Mouse (Mus musculus) adipocyte (in vitro differentiated cells): ENCODE data around the gene Tada1.
A peak's percentile ranks its signal among the peaks of the same experiment; 100 is the strongest.

ENCODE experiments used
- DNase-seq: peaks from one replicate; pipeline ENCODE4 v3.0.0-alpha.2; 2016; ENCODE audit warnings: low spot score

Gene Tada1

DNA sequence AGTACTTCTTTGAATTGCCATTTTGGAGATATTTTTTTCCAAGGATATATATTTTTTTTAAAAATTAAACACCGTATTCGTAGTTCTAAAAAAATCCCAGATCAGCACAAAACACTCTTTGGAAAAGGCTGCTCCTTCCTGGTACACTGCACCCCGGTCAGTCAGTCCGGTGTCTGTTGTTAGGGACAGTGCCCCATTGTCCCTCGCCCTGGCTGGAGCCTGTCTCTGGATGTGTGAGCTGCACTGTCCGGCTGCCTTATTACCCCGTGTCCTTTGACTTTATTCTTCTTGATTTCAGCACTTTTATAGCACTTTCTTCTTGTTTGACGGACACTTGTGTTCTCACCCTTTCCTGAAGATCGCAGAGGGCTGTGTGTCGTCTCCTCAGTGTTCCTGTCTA, 5.7 kb downstream of the Tada1 start:
- no peak for DNase-seq

- DNase-seq = no peak
Observed at GRCm38 (mm10) chr1:166385431-166385830, 6.5 kb downstream of the Tada1 start.

DNA sequence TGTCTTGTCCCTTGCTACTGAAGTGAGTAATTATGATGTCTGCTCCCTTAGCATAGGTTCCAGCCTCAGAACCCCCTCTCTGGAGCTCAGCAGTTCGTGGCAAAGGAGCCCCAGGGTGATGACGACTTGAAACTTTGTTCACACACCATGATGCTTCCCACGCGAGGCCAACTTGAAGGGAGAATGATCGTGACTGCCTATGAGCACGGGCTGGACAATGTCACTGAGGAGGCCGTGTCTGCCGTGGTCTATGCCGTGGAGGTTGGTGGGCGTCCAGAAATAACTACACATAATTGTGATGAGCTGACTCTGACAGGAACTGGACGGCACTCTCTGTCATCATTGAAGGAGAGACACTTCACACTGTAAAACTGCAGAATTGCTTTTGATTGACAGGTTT, 9.6 kb downstream of the Tada1 start:
- DNase-seq = no peak

- DNase-seq = no peak
Observed at GRCm38 (mm10) chr1:166389406-166390125, 10.7 kb downstream of the Tada1 start.

- no peak for DNase-seq
Observed at GRCm38 (mm10) chr1:166391671-166392070, 12.8 kb downstream of the Tada1 start.

GRCm38 (mm10) chr1:166394770-166395169, 15.9 kb downstream of the Tada1 start:
- DNase-seq = no peak

- no peak for DNase-seq
Observed at GRCm38 (mm10) chr1:166395661-166396060, 16.8 kb downstream of the Tada1 start.

- DNase-seq = no peak
Observed at GRCm38 (mm10) chr1:166396381-166396780, 17.5 kb downstream of the Tada1 start.

- no peak for DNase-seq
Observed at GRCm38 (mm10) chr1:166401455-166401854, 22.6 kb downstream of the Tada1 start.

DNA sequence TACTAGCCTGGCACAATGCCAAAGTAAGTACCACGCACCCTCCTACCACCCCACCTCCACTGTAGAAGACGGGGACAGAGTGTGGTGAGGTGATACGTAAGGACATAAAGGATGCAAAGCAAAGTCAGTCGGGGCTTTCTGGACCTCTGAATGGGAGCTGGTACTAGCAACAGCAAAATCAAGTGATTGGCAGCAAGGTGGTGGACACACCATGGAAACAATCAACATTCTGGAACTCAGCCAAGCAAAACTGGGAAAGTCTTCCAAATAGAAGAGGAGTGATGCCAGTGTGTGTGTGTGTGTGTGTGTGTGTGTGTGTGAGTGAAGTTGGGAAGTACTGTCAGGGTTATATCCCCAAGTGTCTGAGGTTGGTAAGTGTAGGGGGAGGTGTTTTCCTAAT, 23.1 kb downstream of the Tada1 start:
- peak; percentile 65 for DNase-seq

- no peak for DNase-seq
Observed at GRCm38 (mm10) chr1:166403846-166404245, 24.9 kb downstream of the Tada1 start.

DNA sequence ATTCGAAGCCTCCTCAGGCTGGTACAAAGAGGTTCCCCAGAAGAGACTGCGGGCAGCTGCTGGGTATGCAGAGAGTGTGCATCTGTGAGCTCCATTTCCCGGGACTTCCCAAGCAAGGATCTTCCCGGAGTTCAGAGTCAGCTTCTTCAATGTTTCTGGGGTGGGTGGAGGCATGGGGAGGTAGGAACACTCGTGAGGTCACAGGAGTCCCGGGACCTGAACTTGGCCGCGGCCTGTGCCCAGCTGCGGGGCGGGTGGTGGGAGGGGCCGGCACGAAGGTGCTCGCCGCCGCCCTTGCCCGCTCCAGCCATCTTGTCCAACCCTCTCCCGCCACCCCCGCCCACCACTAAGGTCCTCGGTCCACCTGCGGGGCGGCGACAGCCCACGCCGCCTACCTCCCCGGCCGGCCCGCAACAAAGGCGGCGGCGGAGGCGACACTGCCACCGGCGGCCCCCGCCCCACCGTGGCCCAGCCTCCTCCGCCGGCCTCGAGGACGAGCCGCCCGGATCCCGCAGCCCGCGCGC, 30.3 kb downstream of the Tada1 start:
- DNase-seq = no peak

DNA sequence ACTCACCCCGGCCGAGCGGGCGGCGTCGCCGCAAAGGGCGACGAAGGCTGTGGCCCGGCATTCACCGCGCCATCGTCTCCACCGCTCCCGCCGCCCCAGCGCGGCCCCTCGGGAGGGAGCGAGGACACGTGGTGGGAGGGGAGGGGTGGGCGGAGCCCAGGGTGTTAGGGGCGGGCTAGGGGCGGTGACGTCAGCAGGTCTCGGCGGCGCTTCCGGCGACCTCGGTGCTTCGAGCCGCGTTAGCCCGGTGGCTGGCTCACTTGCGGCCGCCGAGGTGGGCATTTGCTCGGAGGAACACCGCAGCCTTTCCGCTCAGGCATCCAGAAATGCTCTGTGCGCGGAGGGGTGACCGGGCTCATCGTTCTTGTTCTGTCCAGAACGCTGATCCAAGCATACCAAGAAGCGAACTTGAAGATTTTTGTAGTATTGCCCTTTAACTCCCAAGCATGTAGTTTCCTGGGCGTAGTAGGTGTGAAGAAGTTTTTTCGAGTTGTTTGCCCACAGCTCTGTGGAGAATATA, 30.9 kb downstream of the Tada1 start, which contains the start of gene Pogk:
Pogk (minus strand) TSS at position 163 of the 520 bp plus-strand sequence.
- DNase-seq = peak; percentile 30

DNA sequence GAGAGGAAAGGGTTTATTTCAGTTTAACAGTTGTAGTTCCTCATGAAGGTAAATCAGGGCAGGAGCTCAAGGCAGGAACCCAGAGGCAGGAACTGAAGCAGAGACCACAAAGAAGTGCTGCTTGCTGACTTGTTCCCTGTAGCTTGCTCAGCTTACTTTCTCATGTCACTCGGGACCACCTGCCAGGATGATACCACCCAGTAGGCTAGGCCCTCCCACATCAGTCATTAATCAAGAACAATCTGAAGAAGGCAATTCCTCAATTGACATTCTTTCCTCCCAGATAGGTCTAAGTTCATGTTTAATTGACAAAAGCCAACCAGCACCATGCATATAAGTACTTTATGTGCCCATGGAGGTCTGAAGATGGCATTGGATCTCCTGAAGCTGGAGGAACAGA, 32.6 kb downstream of the Tada1 start:
- no peak for DNase-seq

DNA sequence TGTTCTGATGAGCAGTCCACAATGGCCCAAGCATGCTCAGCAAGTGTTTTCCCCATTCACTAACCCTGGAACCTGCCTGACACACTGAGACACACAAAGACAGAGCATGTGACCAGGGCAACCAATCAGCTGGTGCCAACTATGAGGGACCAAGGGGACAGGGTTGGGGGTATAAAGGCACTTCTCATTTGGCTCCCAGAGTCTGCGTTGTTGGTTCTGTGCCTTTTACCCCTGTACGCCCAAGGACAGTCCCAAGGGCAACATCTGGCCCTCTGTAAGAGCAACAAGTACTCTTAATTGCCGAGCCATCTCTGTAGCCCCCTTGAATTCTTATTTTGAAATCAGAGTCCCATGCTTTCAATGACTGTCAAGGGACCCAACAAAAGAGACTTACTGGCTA, 33.4 kb downstream of the Tada1 start:
- no peak for DNase-seq

- DNase-seq = peak; percentile 10
Observed at GRCm38 (mm10) chr1:166429053-166429452, 50.2 kb downstream of the Tada1 start.

GRCm38 (mm10) chr1:166429809-166430431, 51.0 kb downstream of the Tada1 start:
- no peak for DNase-seq

- no peak for DNase-seq
Observed at GRCm38 (mm10) chr1:166439426-166439825, 60.5 kb downstream of the Tada1 start.

- no peak for DNase-seq
Observed at GRCm38 (mm10) chr1:166441992-166442391, 63.1 kb downstream of the Tada1 start.
